Mouse (Mus musculus): Measurements from ENCODE around the gene Gm42420.

DNA sequence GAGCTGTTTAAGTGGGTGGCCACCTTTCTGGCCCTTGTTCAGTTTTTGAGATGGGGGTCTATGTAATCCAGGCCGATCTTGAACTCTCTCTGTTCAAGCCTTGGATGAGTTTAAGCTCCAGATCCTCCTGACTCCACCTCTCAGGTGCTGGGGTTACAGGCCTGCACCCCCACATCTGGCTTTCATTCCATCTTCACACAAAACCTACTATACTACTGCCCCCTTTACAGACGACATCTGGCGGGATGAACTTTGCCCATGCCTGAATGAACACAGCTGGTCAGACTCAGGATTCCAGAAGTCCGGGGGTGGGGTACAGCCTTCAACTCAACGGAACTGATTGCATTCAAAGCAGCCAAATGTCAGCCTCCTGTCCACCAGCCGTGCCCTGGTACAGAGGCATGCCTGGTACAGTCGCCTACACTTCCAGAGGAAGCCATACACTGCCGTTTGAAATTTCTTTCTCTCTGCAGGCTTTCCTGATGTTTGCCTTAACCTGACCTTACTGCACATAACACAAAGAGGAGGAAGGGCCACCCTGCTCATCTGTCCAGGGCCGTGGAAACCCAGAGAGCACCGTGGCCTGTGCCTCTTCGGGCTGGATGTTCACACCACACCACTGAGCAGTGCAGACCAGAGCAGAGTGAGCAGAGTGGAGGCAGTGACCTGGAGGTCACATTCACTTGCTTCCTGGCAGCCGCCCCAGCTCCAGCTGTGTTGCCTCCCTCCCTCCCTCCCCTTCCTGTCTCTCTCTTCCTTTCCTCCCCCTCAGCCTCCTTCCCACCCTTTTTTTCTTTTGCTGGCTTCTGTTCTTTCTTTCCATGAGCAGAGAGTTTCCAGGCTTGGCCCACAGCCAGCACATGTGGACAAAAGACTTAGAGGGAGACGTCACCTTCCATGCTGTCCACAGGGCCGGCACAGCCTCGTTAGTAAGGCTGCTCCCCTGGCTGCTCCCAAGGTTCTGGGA lies 42.6 kb upstream of the Gm42420 start:
- no peak for TF ChIP-seq CTCF (IDR thresholded peaks at IDR 0.05)
- peak; percentile 26; the same call in 1 of the 2 replicates for TF ChIP-seq EP300 (IDR thresholded peaks at IDR 0.05)
